Mouse (Mus musculus): Measurements from ENCODE around the gene Gm8159. TPM values are rescaled to one million over a fixed set of nuclear protein-coding genes. Genes with fewer than 3 reads are reported as not detected.
"Not testable (repeated sequence)": the region's sequence is repeated elsewhere in the genome, so short reads cannot be mapped to it uniquely, and the experiment has no call there.

The Gm8159 gene
- not detected in 2 replicates for polyA plus RNA-seq (2016; fragmentation: Nextera tagmentation; extraction: Ambion mirVana)

DNA sequence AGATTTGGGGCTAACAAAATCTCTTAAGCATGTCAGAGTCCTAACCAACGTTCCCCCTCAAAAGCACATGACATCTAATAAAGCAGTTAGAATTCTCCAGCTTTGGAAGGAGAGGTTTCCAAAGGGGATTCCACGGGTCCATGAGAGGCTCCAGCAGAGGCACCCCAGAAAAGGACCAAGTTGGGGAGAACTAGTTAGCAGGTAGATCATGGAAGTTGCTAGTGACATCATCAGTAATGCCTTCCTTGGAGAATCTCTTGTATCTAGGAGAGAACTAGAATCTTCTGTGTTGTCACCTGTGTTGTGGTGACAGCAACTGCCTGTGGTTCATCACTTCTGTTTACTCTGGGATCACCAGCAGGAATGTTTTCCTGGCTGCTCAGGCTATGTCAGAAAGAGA, at the start of gene Gm8159:
TSS of gene Gm8159 (plus strand) at position 301 of the 400 bp plus-strand sequence.
- no CpG with 5 or more reads among the region's 2 CpGs for WGBS
- not testable (repeated sequence) for H3K9me3 ChIP-seq

DNA sequence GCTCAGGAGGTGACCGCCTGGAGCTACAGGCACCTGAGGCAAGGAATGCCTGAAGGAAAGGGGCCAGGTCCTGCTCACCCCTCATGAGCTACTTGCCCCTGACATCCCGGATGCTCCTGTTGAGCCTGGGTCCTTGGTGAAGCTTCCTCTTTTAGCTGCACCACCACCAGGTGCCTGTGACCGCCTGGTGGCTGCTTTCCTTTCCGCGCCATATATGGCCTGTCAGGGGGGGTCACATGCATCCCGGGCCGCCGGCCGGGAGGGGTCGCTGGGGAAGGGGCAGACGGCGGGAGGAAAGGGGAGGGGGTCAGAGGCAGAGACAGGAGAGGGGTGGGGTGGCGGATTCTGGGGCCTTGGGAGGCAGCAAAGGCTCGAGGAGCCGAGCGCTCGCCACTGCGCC, 17.2 kb downstream of the Gm8159 start:
- H3K27me3 ChIP-seq (ENCODE audit: insufficient read depth, poor library complexity, severe bottlenecking); H3K36me3 ChIP-seq; H3K27ac ChIP-seq; H3K9me3 ChIP-seq; H3K4me1 ChIP-seq (replicated peaks): not testable (repeated sequence)
- peak; percentile 2 for DNase-seq (ENCODE audit: low spot score)
- H3K4me3 ChIP-seq, result peak overlapping the region; percentile 46
- WGBS, result 3% methylated on average over 18 of the region's 18 CpGs

More for the DNA sequence above, at the start of gene Gm8159:
- not testable (repeated sequence) for H3K36me3 ChIP-seq; H3K4me1 ChIP-seq (replicated peaks); H3K27me3 ChIP-seq (ENCODE audit: insufficient read depth, poor library complexity, severe bottlenecking); H3K4me3 ChIP-seq; DNase-seq (ENCODE audit: low spot score); H3K27ac ChIP-seq

DNA sequence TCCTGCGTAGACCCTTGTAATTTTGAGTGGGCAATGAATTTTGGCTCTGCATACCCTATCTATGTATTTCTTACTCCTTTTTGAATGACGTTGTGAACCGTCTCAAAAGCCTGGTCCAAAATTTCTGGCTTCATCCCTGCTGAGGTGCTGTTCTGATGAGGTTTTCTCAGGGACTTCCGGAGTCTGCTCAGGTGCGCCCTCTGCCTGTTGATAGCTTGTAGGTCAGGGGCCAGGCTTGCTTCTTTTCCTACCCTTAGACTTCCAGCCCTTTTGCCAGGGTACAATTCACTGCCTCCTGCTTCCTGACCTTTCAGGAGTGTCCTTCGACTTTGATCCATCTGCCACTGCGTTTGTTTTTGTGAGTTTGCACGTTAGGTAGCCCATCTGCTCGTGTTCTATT, 18.2 kb downstream of the Gm8159 start:
- H3K36me3 ChIP-seq; H3K27me3 ChIP-seq (ENCODE audit: insufficient read depth, poor library complexity, severe bottlenecking); H3K9me3 ChIP-seq; DNase-seq (ENCODE audit: low spot score); H3K4me3 ChIP-seq; H3K4me1 ChIP-seq (replicated peaks); H3K27ac ChIP-seq: not testable (repeated sequence)
- 4% methylated on average over 6 of the region's 9 CpGs for WGBS

DNA sequence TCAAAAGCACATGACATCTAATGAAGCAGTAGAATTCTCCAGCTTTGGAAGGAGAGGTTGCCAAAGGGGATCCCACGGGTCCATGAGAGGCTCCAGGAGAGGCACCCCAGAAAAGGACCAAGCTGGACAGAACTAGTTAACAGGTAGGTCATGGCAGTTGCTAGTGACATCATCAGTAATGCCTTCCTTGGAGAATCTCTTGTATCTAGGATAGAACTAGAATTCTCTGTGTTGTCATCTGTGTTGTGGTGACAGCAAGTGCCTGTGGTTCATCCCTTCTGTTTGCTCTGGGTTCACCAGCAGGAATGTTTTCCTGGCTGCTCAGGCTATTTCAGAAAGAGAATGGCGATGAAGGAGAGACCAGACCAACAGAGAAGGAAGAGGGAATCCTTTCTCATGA, 31.7 kb downstream of the Gm8159 start, which contains the start of gene Gm3239:
TSS of gene Gm3239 (plus strand) at position 301 of the 400 bp plus-strand sequence.
- WGBS, result no CpG with 5 or more reads among the region's 2 CpGs

More for the DNA sequence above, 31.7 kb downstream of the Gm8159 start, which contains the start of gene Gm3239:
- not testable (repeated sequence) for DNase-seq (ENCODE audit: low spot score); H3K9me3 ChIP-seq; H3K4me3 ChIP-seq; H3K27me3 ChIP-seq (ENCODE audit: insufficient read depth, poor library complexity, severe bottlenecking); H3K4me1 ChIP-seq (replicated peaks); H3K36me3 ChIP-seq; H3K27ac ChIP-seq

Other genes with a start within 250 kb of the Gm8159 start
- gene Gm3159, start 234.8 kb upstream of the Gm8159 start, polyA plus RNA-seq (2016; fragmentation: Nextera tagmentation; extraction: Ambion mirVana), result not detected in 2 replicates
- 0.68 and 0.86 TPM in 2 replicates for gene Gm3164, start 216.9 kb upstream of the Gm8159 start, polyA plus RNA-seq (2016; fragmentation: Nextera tagmentation; extraction: Ambion mirVana)
- not detected in 2 replicates for gene Gm3173, start 201.4 kb upstream of the Gm8159 start, polyA plus RNA-seq (2016; fragmentation: Nextera tagmentation; extraction: Ambion mirVana)
- gene Gm3182, start 150.6 kb upstream of the Gm8159 start, polyA plus RNA-seq (2016; fragmentation: Nextera tagmentation; extraction: Ambion mirVana), result not detected in 2 replicates
- gene Gm3047, start 76.9 kb upstream of the Gm8159 start, polyA plus RNA-seq (2016; fragmentation: Nextera tagmentation; extraction: Ambion mirVana), result not detected in 2 replicates
- not detected in 2 replicates for gene Gm3239, start 31.8 kb downstream of the Gm8159 start, polyA plus RNA-seq (2016; fragmentation: Nextera tagmentation; extraction: Ambion mirVana)
- not detected in 2 replicates for gene Gm7876, start 76.9 kb downstream of the Gm8159 start, polyA plus RNA-seq (2016; fragmentation: Nextera tagmentation; extraction: Ambion mirVana)
- gene Gm3252, start 94.4 kb downstream of the Gm8159 start, polyA plus RNA-seq (2016; fragmentation: Nextera tagmentation; extraction: Ambion mirVana), result 0.13 and 0.40 TPM in 2 replicates
- not detected in 2 replicates for gene Gm9602, start 144.0 kb downstream of the Gm8159 start, polyA plus RNA-seq (2016; fragmentation: Nextera tagmentation; extraction: Ambion mirVana)
- not detected in 2 replicates for gene Gm3269, start 205.8 kb downstream of the Gm8159 start, polyA plus RNA-seq (2016; fragmentation: Nextera tagmentation; extraction: Ambion mirVana)
- 0.24 and 0.60 TPM in 2 replicates for gene Gm3264, start 223.2 kb downstream of the Gm8159 start, polyA plus RNA-seq (2016; fragmentation: Nextera tagmentation; extraction: Ambion mirVana)